Mouse (Mus musculus): Measurements from ENCODE around the gene Cog1. TPM values are rescaled to one million over a fixed set of nuclear protein-coding genes. Genes with fewer than 3 reads are reported as not detected.

The Cog1 gene
- total and polyA plus RNA-seq, 3 experiments: 29.4 to 113 (median 37.4) TPM

DNA sequence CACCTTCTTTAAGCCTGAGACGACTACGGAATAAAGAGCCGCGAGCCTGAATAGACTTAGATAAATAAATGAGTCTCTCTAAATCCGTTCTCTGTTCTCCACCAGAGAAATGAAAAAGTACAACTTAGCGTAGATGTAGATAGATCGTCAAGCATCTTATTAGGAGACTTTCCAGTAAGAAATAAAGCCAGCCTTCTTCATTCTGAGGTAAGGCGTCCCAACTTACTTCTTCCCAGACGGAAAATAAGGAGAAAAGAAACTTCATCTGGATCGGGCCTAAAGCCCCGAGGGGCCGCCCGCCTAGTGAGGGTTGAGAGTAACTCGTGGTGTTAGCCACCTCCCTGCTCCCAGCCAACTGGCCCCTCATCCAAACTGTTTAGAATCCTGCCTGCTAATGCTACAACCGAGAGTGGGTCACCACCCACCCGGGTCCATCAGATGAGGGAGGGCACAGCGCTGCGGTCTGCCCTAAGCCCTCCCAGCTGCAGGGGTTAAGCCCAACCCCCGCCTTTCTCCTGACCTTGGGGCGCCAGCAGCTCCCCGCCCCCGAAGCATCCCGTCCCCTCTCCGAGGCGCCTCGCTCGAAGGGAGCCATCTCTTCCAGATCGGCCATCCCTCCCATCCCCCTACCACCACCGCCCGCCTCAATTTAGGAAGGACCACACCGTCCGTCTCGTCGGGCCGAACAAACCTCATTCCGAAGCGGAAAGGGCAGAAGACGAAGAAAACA lies 34.1 kb downstream of the Cog1 start (continued):
- TF ChIP-seq ETS1 (IDR thresholded peaks at IDR 0.05; ENCODE audit: low read depth, low read length) (no peak), MAX (IDR thresholded peaks at IDR 0.05; ENCODE audit: low read length) (no peak)

DNA sequence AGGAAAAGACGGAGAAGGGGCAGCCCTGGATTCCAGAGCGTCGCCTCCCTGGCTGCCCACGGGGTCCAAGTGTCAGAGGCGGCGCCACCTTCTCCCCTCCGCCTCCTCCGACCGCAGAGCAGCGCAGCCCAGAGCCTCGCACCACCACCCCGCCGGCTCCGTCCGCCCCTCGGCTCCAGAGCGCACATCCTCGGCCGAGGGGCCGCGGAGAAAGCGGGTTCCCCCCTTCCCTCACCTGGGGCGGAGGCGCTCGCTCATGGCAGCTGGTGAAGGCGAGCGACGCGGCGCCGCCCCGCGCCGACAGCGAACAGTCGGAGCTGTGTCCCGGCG lies 34.6 kb downstream of the Cog1 start:
- TF ChIP-seq ZNF384 (IDR thresholded peaks at IDR 0.05; ENCODE audit: low read depth, low read length) (no peak), MYC (IDR thresholded peaks at IDR 0.05; ENCODE audit: low read depth, low read length) (no peak), POLR2A (IDR thresholded peaks at IDR 0.05; ENCODE audit: control insufficient read depth in 1 of 2, insufficient read depth in 1 of 2, low read depth in 1 of 2, low read length in 2 of 2, poor library complexity in 1 of 2) (peak in 1 of 2 experiments; percentile 43; a peak in 1 of 4 replicates), MYB (IDR thresholded peaks at IDR 0.05; ENCODE audit: low read depth, low read length) (no peak), NRF1 (IDR thresholded peaks at IDR 0.05; ENCODE audit: insufficient read depth, low read depth, low read length, poor library complexity, severe bottlenecking) (no peak), NELFE (IDR thresholded peaks at IDR 0.05; ENCODE audit: low read depth, low read length) (0 out of 2 replicates have a peak, but pooled peaks have one; percentile 14), CHD1 (IDR thresholded peaks at IDR 0.05; ENCODE audit: low read depth, low read length) (0 out of 2 replicates have a peak, but pooled peaks have one; percentile 43), ZMIZ1 (IDR thresholded peaks at IDR 0.05; ENCODE audit: low read depth, low read length) (no peak), POLR2AphosphoS2 (IDR thresholded peaks at IDR 0.05; ENCODE audit: low read length) (no peak; the same call in 1 of the 2 replicates), MAZ (IDR thresholded peaks at IDR 0.05; ENCODE audit: low read depth, low read length) (0 out of 2 replicates have a peak, but pooled peaks have one; percentile 58), CTCF (IDR thresholded peaks at IDR 0.05 in 2 of 3, conservative IDR thresholded peaks at IDR 0.05 in 1 of 3; ENCODE audit: control insufficient read depth in 1 of 3, insufficient read depth in 1 of 3, low read depth in 2 of 3, low read length in 3 of 3, poor library complexity in 1 of 3, severe bottlenecking in 1 of 3) (no peak), E2F4 (IDR thresholded peaks at IDR 0.05; ENCODE audit: borderline replicate concordance, low read depth, low read length) (no peak), RCOR1 (IDR thresholded peaks at IDR 0.05; ENCODE audit: low read depth, low read length) (no peak), ZC3H11A (IDR thresholded peaks at IDR 0.05; ENCODE audit: low read depth, low read length) (no peak), JUND (IDR thresholded peaks at IDR 0.05; ENCODE audit: low read depth, low read length) (no peak), MAFK (IDR thresholded peaks at IDR 0.05; ENCODE audit: borderline replicate concordance, low read depth, low read length) (no peak), ETS1 (IDR thresholded peaks at IDR 0.05; ENCODE audit: low read depth, low read length) (no peak), UBTF (IDR thresholded peaks at IDR 0.05; ENCODE audit: borderline replicate concordance, insufficient read depth, low read depth, low read length) (0 out of 2 replicates have a peak, but pooled peaks have one; percentile 34), BHLHE40 (IDR thresholded peaks at IDR 0.05; ENCODE audit: borderline replicate concordance, low read depth, low read length) (no peak), GABPA (IDR thresholded peaks at IDR 0.05; ENCODE audit: low read depth, low read length) (no peak)
- Histone ChIP-seq H3K9ac (ENCODE audit: control insufficient read depth, low read depth, low read length, poor library complexity, severe bottlenecking) (peak overlapping the region; percentile 90), H3K4me1 (ENCODE audit: control insufficient read depth in 1 of 2, insufficient read depth in 2 of 2, low read length in 2 of 2) (peaks cover 21 to 23% of the 10 kb centered on the region in 2 experiments), H3K36me3 (ENCODE audit: control insufficient read depth in 1 of 2, insufficient read depth in 2 of 2, low read length in 2 of 2) (peaks cover 0 to 43% of the 10 kb centered on the region in 2 experiments; a peak in 3 of 4 replicates), H3K4me3 (ENCODE audit: control insufficient read depth in 1 of 2, insufficient read depth in 1 of 2, low read depth in 2 of 2, low read length in 2 of 2) (peak overlapping the region; percentile 70 to 93), H3K79me2 (ENCODE audit: control insufficient read depth, insufficient read depth, low read length, poor library complexity) (peaks cover 77% of the 10 kb centered on the region), H3K27ac (ENCODE audit: control insufficient read depth, low read depth, low read length) (peak overlapping the region; percentile 68), H3K9me3 (replicated peaks; ENCODE audit: insufficient read depth, low read length) (no peaks in the 10 kb centered on the region), H3K27me3 (ENCODE audit: control insufficient read depth in 1 of 2, insufficient read depth in 2 of 2, low read length in 2 of 2) (no peaks in the 10 kb centered on the region)
- no peak for DNase-seq (ENCODE audit: low read depth, low spot score)

All from MEL (cell line).